Mouse (Mus musculus): ENCODE results near the gene Actr1b. TPM values are rescaled to one million over a fixed set of nuclear protein-coding genes. Genes with fewer than 3 reads are reported as not detected.

Gene Actr1b
- polyA plus RNA-seq (2014; fragmentation: Nextera tagmentation; extraction: Ambion mirVana) = 77.9 and 81.9 TPM in 2 replicates

DNA sequence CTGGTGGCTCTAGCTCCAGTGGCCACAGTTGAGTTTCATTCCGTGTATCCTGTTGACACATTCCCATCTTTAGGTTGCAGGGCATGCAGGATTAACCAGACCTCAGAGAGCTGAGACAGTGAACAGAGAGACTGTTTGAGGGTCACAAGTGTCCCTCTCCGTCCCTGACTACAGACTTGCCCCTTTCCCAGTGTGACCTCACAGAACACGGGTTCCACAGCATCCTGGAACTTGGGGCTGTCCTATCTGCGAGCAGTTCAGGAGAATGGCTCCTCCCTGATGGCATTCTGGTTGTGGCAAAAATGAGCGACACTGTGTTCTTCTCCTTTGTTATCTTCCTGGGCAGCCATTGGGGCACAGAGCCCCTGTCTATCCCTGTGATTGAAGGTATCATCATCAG lies at the start of gene Actr1b:
TSS of gene Actr1b (minus strand) at position 112 of the 400 bp plus-strand sequence.
- Histone ChIP-seq H3K9me3 (ENCODE audit: control insufficient read depth, low read length) (no peaks in the 10 kb centered on the region), H3K9ac (replicated peaks; ENCODE audit: low read length) (no peak within 1 kb of the TSS), H3K4me1 (ENCODE audit: control insufficient read depth, insufficient read depth, low read length) (0 out of 2 replicates have a peak, but pooled peaks cover 5% of the 10 kb centered on the region), H3K27me3 (ENCODE audit: control insufficient read depth, insufficient read depth, low read length) (no peaks in the 10 kb centered on the region), H3K4me3 (replicated peaks; ENCODE audit: low read depth, low read length) (no peak within 1 kb of the TSS), H3K4me2 (ENCODE audit: low read length) (no peak within 1 kb of the TSS), H3K36me3 (ENCODE audit: control insufficient read depth, insufficient read depth, low read length) (no peaks in the 10 kb centered on the region), H3K27ac (replicated peaks; ENCODE audit: low read depth, low read length) (no peak within 1 kb of the TSS)
- no peak for DNase-seq
- ATAC-seq (ENCODE audit: low FRiP score, low TSS enrichment) = no peak
- 83% methylated on average over 5 of the region's 5 CpGs for WGBS

DNA sequence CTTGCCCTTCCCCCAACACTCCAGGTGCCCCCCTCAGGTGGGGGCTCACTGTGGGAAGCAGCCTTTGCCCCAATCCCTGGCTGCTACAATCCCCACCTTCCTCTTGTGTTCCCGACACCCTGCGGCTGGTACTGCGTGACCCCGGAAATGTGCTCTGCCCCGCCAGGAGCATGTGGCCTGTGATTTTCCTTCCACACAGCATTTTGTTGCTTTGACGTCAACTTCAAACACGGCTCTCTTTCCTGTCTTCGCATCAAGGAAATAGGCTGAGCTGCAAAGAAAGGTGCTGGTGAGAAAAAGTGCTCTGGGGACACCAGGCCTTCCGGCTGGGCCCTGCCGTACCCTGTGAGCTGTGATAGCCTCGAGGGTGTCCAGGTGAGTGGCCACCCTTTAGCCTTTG lies 47.3 kb upstream of the Actr1b start, which contains the start of gene Zap70:
TSS of gene Zap70 (plus strand) at position 231 of the 400 bp plus-strand sequence.
- ATAC-seq (ENCODE audit: low FRiP score, low TSS enrichment) = no peak
- Histone ChIP-seq H3K9me3 (ENCODE audit: control insufficient read depth, low read length) (no peaks in the 10 kb centered on the region), H3K4me1 (ENCODE audit: control insufficient read depth, insufficient read depth, low read length) (no peaks in the 10 kb centered on the region), H3K27me3 (ENCODE audit: control insufficient read depth, insufficient read depth, low read length) (no peaks in the 10 kb centered on the region), H3K4me3 (replicated peaks; ENCODE audit: low read depth, low read length) (no peak within 1 kb of the TSS), H3K4me2 (ENCODE audit: low read length) (no peak within 1 kb of the TSS), H3K9ac (replicated peaks; ENCODE audit: low read length) (no peak within 1 kb of the TSS), H3K36me3 (ENCODE audit: control insufficient read depth, insufficient read depth, low read length) (no peaks in the 10 kb centered on the region), H3K27ac (replicated peaks; ENCODE audit: low read depth, low read length) (no peak within 1 kb of the TSS)
- 87% methylated on average over 11 of the region's 11 CpGs for WGBS
- no peak for DNase-seq

DNA sequence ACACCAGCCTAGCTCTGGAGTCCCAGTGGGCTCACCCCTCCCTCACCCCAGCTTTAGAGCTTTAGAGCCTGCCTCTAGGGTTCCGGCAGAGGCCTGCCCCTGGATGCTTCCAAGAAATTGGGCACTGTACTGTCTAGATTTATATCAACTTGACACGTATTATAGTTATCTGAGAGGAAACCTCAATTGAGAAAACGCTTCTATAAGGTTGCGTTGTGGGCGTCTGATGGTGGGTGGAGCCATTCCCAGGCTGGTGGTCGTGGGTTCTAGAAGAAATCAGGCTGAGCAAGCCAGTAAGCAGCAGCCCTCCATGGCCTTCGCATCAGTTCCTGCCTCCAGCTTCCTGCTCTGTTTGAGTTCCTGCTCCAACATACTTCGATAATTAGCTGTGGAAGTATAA lies 46.8 kb upstream of the Actr1b start:
- ATAC-seq (ENCODE audit: low FRiP score, low TSS enrichment) = no peak
- Histone ChIP-seq H3K27me3 (ENCODE audit: control insufficient read depth, insufficient read depth, low read length) (no peaks in the 10 kb centered on the region), H3K27ac (replicated peaks; ENCODE audit: low read depth, low read length) (no peak overlapping the region), H3K4me1 (ENCODE audit: control insufficient read depth, insufficient read depth, low read length) (no peaks in the 10 kb centered on the region), H3K4me3 (replicated peaks; ENCODE audit: low read depth, low read length) (no peak overlapping the region), H3K4me2 (ENCODE audit: low read length) (no peak overlapping the region), H3K9ac (replicated peaks; ENCODE audit: low read length) (no peak overlapping the region), H3K9me3 (ENCODE audit: control insufficient read depth, low read length) (no peaks in the 10 kb centered on the region), H3K36me3 (ENCODE audit: control insufficient read depth, insufficient read depth, low read length) (no peaks in the 10 kb centered on the region)
- 90% methylated on average over 8 of the region's 8 CpGs for WGBS
- no peak for DNase-seq

DNA sequence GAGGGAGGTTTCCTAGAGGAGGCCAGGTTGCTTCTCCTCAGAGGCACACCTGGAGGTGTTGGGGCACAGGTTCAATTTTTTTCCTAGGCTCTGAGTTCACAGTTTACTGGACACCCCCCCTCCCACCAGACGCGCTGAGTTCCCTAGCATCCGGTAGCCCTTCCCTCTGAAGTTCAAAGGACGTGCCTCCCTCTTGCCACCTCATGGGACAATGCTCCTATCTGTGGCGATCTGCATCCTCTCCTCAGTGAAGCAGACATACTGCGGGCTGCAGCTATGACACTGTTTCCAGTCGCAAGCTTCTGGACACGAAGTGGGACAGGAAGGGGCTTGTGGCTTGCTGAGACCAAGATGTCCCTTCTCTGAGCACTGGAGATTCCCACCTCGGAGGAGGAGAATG lies 46.2 kb upstream of the Actr1b start:
- ATAC-seq (ENCODE audit: low FRiP score, low TSS enrichment) (no peak), DNase-seq (no peak)
- no peak overlapping the region for H3K9ac ChIP-seq (replicated peaks; ENCODE audit: low read length)
- no peak overlapping the region for H3K4me3 ChIP-seq (replicated peaks; ENCODE audit: low read depth, low read length)
- no peak overlapping the region for H3K27ac ChIP-seq (replicated peaks; ENCODE audit: low read depth, low read length)
- H3K9me3 ChIP-seq (ENCODE audit: control insufficient read depth, low read length) = no peaks in the 10 kb centered on the region
- H3K4me2 ChIP-seq (ENCODE audit: low read length) = no peak overlapping the region
- H3K27me3 ChIP-seq (ENCODE audit: control insufficient read depth, insufficient read depth, low read length) = no peaks in the 10 kb centered on the region
- H3K4me1 ChIP-seq (ENCODE audit: control insufficient read depth, insufficient read depth, low read length) = no peaks in the 10 kb centered on the region
- H3K36me3 ChIP-seq (ENCODE audit: control insufficient read depth, insufficient read depth, low read length) = no peaks in the 10 kb centered on the region
- WGBS = 86% methylated on average over 9 of the region's 9 CpGs

DNA sequence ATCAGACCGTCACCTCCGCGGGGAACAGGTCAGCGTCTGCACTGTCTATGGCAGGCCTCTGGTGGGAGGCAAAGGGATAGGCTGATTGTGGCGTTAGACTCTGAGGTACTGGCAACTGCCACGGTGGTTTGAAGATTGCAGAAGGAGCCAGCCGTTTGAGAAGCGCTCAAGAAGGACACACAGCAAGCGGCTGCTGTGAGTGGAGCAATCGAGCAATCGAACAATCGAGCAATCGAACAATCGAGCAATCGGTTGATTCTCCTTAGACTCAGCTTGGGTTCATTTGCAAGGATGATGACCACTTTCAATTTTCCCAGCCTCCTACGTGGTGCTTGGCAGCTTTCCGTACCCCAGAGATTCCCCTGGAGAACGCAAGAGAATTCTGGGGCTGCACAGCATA lies 44.9 kb upstream of the Actr1b start:
- Histone ChIP-seq H3K27me3 (ENCODE audit: control insufficient read depth, insufficient read depth, low read length) (no peaks in the 10 kb centered on the region), H3K4me3 (replicated peaks; ENCODE audit: low read depth, low read length) (no peak overlapping the region), H3K4me2 (ENCODE audit: low read length) (no peak overlapping the region), H3K4me1 (ENCODE audit: control insufficient read depth, insufficient read depth, low read length) (no peaks in the 10 kb centered on the region), H3K36me3 (ENCODE audit: control insufficient read depth, insufficient read depth, low read length) (no peaks in the 10 kb centered on the region), H3K9me3 (ENCODE audit: control insufficient read depth, low read length) (no peaks in the 10 kb centered on the region), H3K27ac (replicated peaks; ENCODE audit: low read depth, low read length) (no peak overlapping the region), H3K9ac (replicated peaks; ENCODE audit: low read length) (no peak overlapping the region)
- ATAC-seq (ENCODE audit: low FRiP score, low TSS enrichment) (no peak), DNase-seq (no peak)
- WGBS = 87% methylated on average over 18 of the region's 18 CpGs

DNA sequence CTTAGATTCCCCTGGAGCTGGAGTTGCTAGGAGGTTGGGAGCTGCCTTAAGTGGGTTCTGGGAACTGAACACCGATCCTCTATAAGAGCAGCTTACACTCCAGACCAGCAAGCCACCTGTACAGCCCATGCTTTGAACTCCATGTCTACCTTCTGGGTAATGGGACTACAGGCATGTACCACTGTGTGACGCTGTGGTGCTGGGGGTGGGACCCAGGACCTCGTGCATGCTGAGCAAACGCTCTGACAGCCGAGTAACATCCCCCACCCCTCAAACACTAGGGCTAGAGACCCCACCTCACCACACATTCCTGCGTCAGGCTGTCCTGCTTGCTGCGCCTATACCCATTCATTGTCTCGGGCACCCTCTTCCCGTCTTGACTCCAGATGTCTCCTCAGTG lies 44.3 kb upstream of the Actr1b start:
- Histone ChIP-seq H3K27ac (replicated peaks; ENCODE audit: low read depth, low read length) (no peak overlapping the region), H3K4me2 (ENCODE audit: low read length) (no peak overlapping the region), H3K9ac (replicated peaks; ENCODE audit: low read length) (no peak overlapping the region), H3K9me3 (ENCODE audit: control insufficient read depth, low read length) (no peaks in the 10 kb centered on the region), H3K4me3 (replicated peaks; ENCODE audit: low read depth, low read length) (no peak overlapping the region), H3K27me3 (ENCODE audit: control insufficient read depth, insufficient read depth, low read length) (no peaks in the 10 kb centered on the region), H3K4me1 (ENCODE audit: control insufficient read depth, insufficient read depth, low read length) (no peaks in the 10 kb centered on the region), H3K36me3 (ENCODE audit: control insufficient read depth, insufficient read depth, low read length) (no peaks in the 10 kb centered on the region)
- DNase-seq = no peak
- no peak for ATAC-seq (ENCODE audit: low FRiP score, low TSS enrichment)
- 81% methylated on average over 9 of the region's 9 CpGs for WGBS

DNA sequence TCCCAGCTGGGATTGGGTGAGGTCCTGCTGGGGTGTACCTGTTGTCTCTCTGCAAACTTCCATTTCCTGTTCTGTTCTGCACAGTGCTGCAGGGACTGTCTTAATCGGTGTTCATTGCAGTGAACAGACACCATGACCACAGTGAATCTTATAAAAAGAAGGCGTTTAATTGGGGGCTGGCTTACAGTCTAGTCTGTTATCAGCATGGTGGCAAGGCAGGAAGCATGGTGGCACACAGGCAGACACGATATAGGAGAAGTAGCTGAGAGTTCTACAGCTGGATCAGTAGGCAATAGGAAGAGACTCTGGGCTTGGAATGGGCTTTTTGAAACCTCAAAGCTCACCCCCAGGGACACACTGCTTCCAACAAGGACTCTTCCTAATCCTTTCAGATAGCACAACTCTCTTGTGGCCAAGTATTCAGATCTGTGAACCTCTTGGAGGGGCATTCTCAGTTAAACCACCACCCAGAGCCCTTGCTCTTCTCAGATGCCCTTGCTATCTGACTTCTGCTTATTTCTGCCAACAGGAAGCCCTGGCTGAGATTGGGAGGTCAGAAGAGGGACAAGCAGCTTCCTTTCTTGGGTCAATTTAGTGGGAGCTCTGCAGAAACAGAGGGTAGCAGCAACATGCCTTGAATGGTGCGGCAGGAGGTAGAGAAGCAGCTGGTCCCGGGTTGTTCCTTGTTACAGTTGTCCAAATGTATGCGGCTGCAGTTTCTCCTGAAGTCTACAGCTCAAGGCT lies 39.9 kb upstream of the Actr1b start:
- DNase-seq = no peak
- 81% methylated on average over 6 of the region's 6 CpGs for WGBS
- no peak overlapping the region for H3K4me2 ChIP-seq (ENCODE audit: low read length)

DNA sequence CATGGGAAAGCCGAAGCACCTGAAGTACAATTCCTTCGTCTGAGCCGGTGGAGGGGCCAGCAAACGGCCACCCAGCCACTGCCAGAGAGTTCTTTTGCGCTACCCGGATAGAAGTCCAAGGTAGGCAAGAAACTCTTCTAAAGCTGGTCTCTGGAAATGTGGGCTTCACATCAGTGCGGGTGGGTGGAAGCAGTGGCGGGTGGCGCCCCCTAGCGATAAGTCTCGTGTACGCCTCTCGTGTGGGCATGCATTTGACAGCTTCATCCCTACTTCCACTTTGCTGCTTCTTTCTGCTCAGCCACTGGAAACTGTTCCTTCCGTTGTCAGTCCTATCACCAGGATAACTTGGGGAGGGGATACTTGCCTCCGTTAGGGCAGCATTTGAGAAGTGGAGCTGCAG lies 32.2 kb upstream of the Actr1b start:
- H3K9ac ChIP-seq (replicated peaks; ENCODE audit: low read length) = no peak overlapping the region
- no peak overlapping the region for H3K4me3 ChIP-seq (replicated peaks; ENCODE audit: low read depth, low read length)
- H3K27ac ChIP-seq (replicated peaks; ENCODE audit: low read depth, low read length) = no peak overlapping the region
- no peaks in the 10 kb centered on the region for H3K9me3 ChIP-seq (ENCODE audit: control insufficient read depth, low read length)
- H3K4me1 ChIP-seq (ENCODE audit: control insufficient read depth, insufficient read depth, low read length) = peaks cover 15% of the 10 kb centered on the region
- no peaks in the 10 kb centered on the region for H3K36me3 ChIP-seq (ENCODE audit: control insufficient read depth, insufficient read depth, low read length)
- WGBS = 42% methylated on average over 15 of the region's 15 CpGs
- ATAC-seq (ENCODE audit: low FRiP score, low TSS enrichment) (no peak), DNase-seq (peak; percentile 47)
- H3K27me3 ChIP-seq (ENCODE audit: control insufficient read depth, insufficient read depth, low read length) = no peaks in the 10 kb centered on the region
- H3K4me2 ChIP-seq (ENCODE audit: low read length) = no peak overlapping the region

More for the DNA sequence above, 39.9 kb upstream of the Actr1b start:
- H3K27ac ChIP-seq (replicated peaks; ENCODE audit: low read depth, low read length) = no peak overlapping the region
- no peak overlapping the region for H3K9ac ChIP-seq (replicated peaks; ENCODE audit: low read length)
- no peaks in the 10 kb centered on the region for H3K27me3 ChIP-seq (ENCODE audit: control insufficient read depth, insufficient read depth, low read length)
- ATAC-seq (ENCODE audit: low FRiP score, low TSS enrichment) = no peak
- H3K4me3 ChIP-seq (replicated peaks; ENCODE audit: low read depth, low read length) = no peak overlapping the region
- H3K4me1 ChIP-seq (ENCODE audit: control insufficient read depth, insufficient read depth, low read length) = no peaks in the 10 kb centered on the region
- H3K36me3 ChIP-seq (ENCODE audit: control insufficient read depth, insufficient read depth, low read length) = no peaks in the 10 kb centered on the region
- no peaks in the 10 kb centered on the region for H3K9me3 ChIP-seq (ENCODE audit: control insufficient read depth, low read length)

DNA sequence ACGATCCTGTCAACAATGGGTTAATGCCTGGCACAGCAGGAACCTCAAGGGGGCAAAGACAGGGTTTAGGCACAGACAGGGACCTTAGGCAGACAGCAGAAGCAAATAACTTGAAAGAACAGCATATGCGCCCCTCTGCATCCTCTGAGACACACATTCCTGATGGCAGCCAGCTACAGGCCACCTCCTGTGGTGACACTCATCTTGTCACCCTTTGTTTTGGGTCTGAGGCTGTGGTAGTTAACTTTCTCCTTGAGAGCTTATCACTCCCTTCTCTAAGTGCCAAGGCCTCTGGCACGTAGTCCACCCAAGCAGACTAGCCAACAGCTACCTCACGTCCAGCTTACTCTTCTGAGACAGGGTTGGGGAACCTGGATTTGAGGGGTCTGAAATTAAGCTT lies 31.4 kb upstream of the Actr1b start:
- Histone ChIP-seq H3K27me3 (ENCODE audit: control insufficient read depth, insufficient read depth, low read length) (no peaks in the 10 kb centered on the region), H3K36me3 (ENCODE audit: control insufficient read depth, insufficient read depth, low read length) (no peaks in the 10 kb centered on the region), H3K4me3 (replicated peaks; ENCODE audit: low read depth, low read length) (no peak overlapping the region), H3K9ac (replicated peaks; ENCODE audit: low read length) (no peak overlapping the region), H3K27ac (replicated peaks; ENCODE audit: low read depth, low read length) (no peak overlapping the region), H3K9me3 (ENCODE audit: control insufficient read depth, low read length) (no peaks in the 10 kb centered on the region), H3K4me1 (ENCODE audit: control insufficient read depth, insufficient read depth, low read length) (peaks cover 15% of the 10 kb centered on the region), H3K4me2 (ENCODE audit: low read length) (no peak overlapping the region)
- 37% methylated on average over 4 of the region's 4 CpGs for WGBS
- DNase-seq = no peak
- ATAC-seq (ENCODE audit: low FRiP score, low TSS enrichment) = no peak

Data from midbrain, embryonic 14.5 days (tissue).